Mouse (Mus musculus) natural killer cell, adult 2 months (primary cell): Measurements from ENCODE around the gene Hpn.
A peak's percentile ranks its signal among the peaks of the same experiment; 100 is the strongest.

Experiments
- DNase-seq, 2 experiments: peaks; one replicate each; pipeline ENCODE4 v3.0.0; 2022; ENCODE audit warnings: low spot score in 2 of 2

The Hpn gene

DNA sequence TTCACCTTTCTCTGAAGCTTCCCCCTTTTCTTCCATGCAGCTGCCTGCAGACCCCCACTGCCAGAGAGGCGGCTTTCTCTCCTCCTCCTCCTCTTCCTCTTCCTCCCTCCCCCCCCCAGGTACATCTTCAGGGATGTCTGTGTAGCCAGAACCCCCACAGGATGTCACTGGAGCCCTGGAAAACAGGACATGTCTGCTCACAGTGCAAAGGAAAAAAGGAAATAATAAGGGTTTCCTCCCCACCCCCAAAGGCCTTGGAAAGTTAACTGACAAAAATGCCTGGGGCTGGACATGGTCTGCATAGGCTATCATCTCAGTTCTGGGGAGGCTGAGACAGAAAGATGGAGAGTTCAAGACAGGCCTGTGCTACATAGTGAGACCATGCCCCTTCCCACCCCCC lies 34.0 kb downstream of the Hpn start:
- DNase-seq: no peak

DNA sequence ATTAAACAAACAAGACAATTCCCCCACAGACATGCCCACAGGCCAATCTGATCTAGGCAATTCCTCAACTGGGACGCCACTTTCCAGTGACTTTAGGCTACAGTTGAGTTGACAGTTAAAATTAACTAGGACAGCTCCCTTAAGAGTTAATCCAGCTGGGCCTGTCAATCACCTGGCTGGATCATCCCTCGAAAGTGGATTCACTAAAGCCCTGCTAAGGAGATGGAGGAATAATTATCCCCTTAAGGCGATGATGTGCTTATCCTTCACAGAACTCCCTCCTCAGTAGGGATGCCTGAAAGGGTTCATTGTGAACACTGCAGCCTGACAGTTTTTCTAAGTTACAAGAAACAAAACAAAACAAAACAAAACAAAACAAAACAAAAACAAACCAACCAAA lies 34.5 kb downstream of the Hpn start:
- no peak for DNase-seq

GRCm38 (mm10) chr7:31079670-31080069 lies 35.4 kb downstream of the Hpn start:
- DNase-seq: no peak

DNA sequence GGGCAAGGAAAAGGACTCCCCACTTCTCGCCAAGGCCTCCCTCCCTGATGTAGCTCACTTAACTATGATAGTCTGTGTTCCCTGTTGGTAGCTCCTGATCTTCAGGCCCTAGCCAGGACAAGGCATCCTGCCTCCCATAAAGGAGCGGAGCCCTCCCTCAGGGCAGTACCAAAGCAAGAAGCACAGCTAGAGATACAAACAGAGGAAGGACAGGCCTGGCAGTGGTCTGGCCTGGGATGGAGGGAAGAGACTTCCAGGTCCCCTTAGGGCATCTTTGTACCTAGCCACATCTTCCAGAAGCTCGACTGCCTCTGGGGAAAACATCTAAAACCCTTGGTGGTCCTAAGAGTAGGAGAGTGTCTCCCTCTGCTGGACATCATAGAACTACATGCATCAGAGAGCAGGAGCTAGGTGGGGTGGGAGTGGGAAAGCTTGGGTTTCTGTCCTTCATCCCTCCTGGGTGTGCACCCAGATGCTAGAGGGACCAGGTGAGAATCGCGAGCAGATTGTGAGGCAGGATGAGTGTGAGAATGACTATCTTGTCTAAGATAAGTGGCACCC lies 37.1 kb downstream of the Hpn start:
- peak; percentile 32 to 36 for DNase-seq

GRCm38 (mm10) chr7:31077470-31077869 lies 37.6 kb downstream of the Hpn start:
- DNase-seq: no peak

DNA sequence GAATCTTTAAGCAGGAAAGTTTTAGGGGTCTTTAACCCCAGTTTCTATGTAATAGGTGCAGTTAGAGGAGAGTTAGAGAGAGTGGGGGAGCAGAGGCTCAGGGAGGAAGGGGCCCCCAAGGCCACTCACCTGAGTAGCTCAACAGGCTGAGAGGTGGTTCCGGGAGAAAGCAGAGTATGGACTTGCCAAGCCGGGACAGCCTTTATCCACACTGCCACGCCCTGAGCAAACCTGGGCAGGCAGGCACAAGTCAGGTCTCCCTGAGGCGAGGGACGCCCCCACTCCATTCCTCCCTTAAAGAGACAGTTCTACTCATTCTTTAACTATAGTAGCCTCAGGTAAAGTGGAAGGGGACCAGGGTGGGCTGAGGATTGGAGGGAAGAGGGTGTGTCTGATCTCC lies 38.6 kb downstream of the Hpn start, which contains the start of gene Fxyd3:
TSS of gene Fxyd3 (minus strand) at position 213 of the 400 bp plus-strand sequence.
- no peak for DNase-seq

DNA sequence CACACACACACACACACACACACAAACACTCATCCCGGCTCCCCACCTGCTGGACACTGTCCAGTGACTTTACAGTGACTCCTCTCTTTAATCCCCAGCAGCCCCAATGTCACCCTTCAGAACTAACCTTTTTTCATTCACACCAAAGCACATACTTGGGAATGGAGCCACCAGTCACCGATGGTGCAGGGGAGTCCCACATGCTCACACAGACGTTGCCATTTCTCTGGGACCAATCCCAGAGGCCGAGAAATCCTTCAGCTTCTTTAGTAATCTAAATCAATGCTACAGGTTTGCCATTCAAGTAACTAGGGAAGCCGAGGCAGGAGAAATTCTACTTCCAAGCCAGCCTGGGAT lies 40.4 kb downstream of the Hpn start:
- no peak for DNase-seq

DNA sequence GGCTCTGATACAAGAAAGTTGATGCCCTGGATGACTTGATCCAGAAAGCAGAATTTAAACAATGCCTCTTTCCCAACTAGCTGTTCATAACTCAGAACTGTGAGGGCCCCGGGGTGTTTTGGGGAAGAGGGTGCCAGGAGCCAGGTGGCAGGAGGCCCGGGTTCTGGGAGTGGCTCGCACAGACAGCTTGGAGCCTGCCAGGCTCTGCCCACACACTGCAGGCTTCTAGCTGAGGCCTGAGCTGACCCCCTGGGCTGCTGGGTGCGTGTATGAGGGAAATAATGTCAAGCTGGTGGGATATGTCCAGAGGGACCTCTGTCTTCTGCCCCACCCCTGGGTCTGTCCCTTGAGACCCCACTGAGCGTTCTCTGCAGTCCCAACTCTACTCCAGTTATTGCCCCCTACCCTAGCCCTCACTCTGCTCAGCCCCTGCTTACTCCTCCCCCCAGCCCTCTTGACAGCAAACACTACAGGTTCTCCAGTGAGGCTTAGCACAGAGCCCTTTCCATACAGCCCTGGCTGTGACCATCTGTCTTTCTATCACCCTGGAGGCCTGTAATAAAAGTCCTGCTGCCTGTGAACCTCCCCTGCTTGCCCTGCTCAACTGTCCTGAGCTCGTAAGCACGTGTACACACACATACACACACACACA lies 40.9 kb downstream of the Hpn start:
- DNase-seq: no peak

DNA sequence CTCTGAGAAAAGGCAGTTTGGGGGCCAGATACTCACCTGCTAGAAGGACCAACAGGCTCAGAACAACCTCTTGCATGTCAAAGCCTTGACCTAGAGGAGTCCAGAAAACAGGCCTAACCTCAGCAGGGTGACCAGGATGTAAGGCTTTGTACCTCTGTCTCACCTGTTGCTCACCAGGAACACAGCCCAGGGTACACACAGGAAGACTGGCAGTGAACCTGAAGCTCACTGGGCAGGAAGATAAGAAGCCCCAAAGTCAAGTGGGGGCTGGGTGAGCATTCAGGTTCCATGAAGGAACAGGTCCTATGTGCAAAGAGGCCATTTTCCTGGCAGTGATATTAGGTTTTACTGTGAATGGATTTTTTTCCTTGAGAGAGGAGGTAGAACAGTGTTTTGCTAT lies 41.5 kb downstream of the Hpn start:
- DNase-seq: no peak

GRCm38 (mm10) chr7:31072326-31072725 lies 42.8 kb downstream of the Hpn start:
- no peak for DNase-seq

GRCm38 (mm10) chr7:31070324-31070723 lies 44.8 kb downstream of the Hpn start:
- no peak for DNase-seq

DNA sequence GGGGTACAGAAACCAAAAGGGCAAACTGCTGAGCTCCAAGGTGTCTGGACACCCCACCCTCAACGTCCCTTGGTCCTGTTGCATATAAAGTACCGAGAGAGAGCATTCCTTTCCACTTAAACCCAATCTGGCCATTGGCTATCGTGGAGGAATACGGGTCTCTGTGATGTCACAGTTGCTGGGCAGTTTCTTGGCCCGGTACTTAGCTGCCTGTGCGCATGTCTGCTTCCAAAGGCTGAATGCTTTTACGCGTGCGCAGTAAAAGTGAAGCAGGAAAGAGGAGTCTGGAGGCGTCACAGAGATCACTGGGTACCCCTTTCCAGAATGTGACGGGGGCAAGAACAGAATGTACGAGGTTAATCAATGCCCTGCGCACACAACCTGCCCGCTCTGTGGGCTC lies 45.6 kb downstream of the Hpn start:
- no peak for DNase-seq

DNA sequence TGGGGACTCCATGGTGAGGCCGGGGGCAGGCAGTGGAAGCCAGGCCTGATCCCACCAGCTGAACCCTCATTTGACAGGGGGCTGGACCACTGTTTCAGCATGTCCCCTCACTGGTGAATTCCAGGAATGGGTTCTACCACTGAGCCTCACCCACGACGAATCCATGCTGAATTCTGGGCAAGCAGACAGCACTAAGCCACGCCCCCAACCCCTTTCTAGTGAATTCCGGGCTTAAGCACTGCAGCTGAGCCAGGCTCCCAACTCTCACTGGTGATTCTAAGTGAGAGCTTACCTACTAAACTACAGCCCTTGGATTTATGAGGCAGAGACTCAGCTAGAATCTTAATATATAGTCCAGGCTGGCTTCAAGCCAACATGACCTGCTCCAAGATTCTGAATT lies 47.3 kb downstream of the Hpn start:
- DNase-seq: no peak

DNA sequence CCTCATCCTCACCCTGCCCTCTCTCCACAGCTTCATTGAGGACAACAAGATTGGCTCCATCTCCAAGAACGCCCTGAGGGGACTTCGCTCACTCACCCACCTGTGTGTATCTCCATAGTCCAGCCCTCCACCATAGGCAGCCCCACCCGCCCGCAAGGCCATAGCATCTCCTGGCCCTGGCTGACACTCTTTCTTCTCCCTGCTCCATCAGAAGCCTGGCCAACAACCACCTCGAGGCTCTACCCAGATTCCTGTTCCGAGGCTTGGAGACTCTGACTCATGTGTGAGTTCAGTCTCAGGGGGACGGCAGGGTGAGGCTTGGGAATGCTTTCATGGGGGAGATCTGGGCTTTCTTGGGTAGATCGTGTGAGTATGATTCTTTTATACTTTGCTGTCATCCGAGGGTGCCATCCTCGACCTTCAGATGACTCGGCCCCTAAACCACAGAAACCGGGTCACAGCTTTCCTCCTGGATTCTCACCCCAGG lies 52.0 kb downstream of the Hpn start:
- no peak for DNase-seq

DNA sequence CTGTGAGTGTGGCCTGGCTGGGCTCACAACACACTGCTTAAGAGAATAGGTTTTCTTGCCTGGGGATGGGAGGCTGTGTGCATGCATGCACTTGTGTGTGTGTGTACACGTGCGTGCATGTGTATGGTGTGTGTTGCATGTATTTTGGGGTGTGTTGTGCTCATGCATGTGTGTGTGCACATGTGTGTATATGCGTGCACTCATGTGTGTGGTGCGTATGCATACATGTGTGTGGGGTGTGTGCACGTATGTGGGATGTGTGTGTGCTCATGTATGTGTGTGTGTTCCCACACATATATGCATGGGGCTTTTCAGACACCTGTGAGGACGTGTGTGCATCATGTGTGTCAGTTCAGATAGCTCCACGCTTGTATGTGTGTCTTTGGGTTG lies 54.5 kb downstream of the Hpn start:
- DNase-seq: no peak

- DNase-seq: no peak
Measured at GRCm38 (mm10) chr7:31059919-31060620, 55.0 kb downstream of the Hpn start.

DNA sequence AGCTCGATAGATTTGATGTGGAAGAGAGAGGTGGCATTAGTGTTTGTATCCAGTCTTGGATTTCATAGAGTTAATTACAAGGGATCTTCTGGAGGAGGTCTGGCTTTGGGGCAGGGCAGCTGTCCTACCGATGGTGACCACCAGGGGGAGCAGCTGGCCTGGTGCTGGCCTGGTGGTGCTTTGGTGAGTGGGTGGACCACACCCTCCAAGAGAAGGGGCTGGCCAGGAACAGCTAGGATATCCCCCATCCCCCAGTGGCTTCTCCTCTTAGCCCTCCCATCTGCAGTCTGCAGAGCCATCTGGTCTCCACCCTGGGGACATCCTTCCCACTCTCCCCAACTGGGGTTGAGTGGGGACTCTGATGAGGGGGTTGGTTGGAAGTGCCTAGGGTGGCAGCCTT lies 56.0 kb downstream of the Hpn start, which contains the start of gene Lgi4:
TSS of gene Lgi4 (plus strand) at position 235 of the 400 bp plus-strand sequence.
- DNase-seq: peak; percentile 64 to 80

- no peak for DNase-seq
Measured at GRCm38 (mm10) chr7:31058211-31058610, 56.9 kb downstream of the Hpn start.

DNA sequence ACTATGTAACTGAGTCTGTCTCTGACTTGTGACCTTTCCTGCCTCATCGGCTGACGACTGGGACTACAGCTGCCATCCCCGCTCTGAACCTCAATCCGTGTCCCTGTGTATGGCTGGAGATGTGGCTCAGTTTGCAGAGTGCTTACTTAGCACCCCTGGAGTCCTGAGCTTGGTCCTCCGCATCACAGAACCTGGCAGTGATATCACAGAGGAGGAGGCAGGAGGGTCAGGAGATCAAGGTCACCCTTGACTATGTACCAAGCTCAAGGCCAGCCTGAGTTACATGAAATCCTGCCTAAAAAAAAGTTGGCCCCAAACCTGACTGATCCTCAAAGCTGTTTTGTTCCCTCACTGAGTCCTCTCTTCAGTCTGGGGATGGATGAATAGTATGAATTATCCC lies 57.4 kb downstream of the Hpn start:
- no peak for DNase-seq

- no peak for DNase-seq
Measured at GRCm38 (mm10) chr7:31057071-31057470, 58.0 kb downstream of the Hpn start, which contains the start of gene Fxyd1. Fxyd1 (minus strand) TSS chr7:31057199.

- DNase-seq: no peak
Measured at GRCm38 (mm10) chr7:31056448-31056847, 58.6 kb downstream of the Hpn start.

GRCm38 (mm10) chr7:31055883-31056282 lies 59.2 kb downstream of the Hpn start:
- no peak for DNase-seq

- DNase-seq: no peak
Measured at GRCm38 (mm10) chr7:31055354-31055824, 59.7 kb downstream of the Hpn start.
